Mouse (Mus musculus) layer of hippocampus, postnatal 10 days (tissue): ENCODE data around the gene Slc8a1. TPM values are rescaled to one million over a fixed set of nuclear protein-coding genes. Genes with fewer than 3 reads are reported as not detected.

Source experiments
- DNase-seq, 2 experiments: peaks; one replicate each; pipeline ENCODE4 v3.0.0; 2021; ENCODE audit warnings: low spot score in 2 of 2
- total RNA-seq, 2 experiments: library from RNA; stranded (reverse); gene quantifications; 2 replicates each; pipeline ENCODE4 v1.2.3; 2021

Slc8a1 gene
- total RNA-seq, 2 experiments from 2014 or later = 310 to 319 TPM

DNA sequence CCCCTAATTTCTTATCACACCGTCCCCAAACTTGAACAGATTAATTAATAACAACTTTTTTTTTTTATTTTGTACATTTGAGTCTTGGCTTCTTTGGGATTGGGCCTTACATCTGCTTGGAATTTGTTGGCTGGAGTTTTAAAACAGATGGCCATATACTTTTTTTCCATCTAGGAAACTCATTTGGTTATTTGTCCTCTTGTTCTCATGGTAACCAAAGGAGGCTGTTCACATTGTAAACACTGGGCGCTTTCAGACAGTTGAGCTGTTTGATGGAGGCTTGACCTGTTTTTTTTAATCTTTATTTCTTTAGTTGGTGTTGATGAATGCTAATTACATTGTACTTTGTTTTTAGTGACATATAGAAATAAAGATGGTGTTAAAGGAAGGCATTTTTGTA, 369.1 kb downstream of the Slc8a1 start:
- no peak for DNase-seq

DNA sequence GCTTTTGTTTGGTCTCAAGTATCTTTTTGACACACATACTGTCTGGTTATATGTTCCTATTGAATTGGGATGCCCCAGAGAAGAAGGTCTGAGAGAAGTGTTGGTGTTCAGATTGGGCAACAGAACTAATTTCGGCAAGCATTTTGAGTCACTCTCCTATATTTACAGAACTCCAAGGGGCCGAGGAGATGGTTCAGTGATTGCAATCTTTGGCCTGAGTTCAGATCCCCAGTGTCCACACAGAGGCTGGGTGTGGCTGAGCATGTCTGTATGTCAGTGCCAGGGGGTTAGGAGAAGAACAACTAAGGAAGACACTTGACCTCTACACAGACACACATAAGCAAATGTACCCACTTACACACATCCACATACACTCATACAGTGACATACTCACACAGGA, 369.7 kb downstream of the Slc8a1 start:
- no peak for DNase-seq

DNA sequence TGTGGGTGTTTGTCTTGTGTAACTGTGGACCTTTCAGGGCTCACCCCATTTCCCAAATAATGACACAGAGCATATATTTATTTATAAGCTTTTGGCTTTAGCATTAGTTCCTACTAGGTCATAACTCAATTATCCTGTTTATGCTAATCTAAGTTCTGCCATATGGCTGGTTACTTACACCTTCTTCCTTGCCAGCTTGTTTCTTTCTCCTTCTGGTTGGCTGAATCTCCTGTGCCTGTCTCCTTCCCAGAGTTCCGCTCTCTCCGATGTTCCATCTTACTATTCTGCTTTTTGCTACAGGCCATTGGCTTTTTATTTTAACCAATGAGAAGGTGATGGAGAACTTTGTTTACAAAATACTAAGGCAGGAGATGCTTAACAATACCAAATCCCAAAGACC, 374.8 kb downstream of the Slc8a1 start:
- DNase-seq = no peak

DNA sequence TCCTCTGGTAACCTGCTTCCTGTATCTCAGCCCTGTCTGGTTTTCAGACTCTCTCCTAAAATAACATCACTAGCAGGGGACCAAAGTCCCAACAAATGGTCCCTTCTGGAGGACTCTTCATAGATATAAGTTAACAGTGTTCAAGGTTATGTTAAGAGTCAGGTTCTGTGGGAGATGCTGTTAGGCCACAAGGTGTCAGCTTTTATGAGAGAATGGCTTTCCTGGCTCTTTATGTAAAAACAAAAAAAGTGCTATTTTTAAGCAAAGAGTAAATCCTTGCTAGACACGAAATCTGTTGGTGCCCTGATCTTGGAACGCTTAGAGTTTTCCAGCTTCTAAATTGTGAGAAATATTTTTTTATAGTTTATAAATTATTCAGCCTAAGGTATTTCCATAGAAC, 377.6 kb downstream of the Slc8a1 start:
- DNase-seq = no peak

DNA sequence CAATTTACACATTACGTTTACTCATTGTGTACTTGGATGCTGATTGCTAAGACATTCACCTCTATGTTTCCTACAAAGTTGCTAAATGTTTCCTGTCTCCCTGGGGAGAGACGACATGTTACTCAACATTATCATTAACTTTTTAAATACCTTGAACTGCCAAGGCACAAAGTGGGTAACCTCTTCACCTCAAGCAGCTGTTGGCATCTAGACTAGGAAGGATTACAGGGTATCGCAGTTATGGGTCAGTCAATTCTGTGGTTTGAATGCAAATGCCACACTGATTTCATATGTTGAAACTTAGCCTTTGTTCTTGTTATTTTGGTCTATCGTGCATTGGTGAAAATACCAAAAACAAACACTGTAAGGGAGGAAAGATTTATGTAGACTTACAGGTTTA, 378.1 kb downstream of the Slc8a1 start:
- no peak for DNase-seq

DNA sequence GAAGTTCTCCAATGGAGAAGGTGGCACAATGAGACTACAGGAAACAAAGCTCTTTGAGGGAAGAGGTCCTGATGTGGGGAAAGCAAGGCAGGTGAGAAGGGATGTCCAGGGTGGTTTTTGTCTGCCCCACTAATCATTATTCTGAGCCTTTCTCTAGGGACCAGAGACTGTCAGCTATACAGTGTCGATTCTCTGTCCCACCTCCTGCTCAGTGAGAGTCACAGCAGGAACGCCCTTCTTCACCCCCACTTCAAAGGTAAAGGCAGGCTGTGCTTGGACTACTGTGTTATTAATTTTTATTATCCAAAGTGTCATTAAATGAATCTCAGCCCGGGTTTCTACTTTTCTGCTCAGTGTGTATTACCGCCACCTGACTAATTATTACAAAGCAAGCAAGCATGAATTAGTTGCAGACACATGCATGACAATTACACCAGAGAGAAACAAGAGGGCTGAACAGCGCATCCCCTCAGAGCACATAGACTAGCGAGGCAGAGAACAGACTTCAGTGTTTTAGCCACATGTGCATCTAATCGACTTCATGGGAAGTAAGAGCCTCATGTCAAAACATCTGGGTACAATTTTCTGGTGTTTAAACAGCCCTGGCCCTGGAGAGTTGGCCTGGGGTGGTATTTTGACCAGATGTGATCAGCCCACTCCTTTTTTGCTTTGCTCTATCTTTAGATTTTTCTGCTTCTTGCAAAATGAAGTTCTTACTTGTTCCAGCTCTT, 402.0 kb downstream of the Slc8a1 start:
- no peak for DNase-seq

DNA sequence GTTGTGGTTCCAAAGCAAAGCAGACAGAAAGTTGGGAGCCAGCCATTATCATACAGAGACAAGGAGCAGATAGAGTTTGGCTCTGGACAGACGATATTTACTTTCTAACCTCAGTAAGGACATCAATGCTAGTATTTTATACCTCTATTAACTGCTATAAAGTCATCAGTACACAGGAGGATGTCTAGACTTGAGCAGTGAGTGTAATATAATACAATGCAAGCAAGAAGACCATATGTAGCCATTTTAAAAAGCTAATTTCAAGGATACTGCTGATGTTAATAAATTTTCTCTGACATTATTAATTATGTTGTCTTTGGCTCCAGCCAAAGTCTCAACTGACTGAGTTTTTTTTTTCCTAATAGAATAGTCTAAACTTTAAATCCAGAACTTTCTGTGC, 402.7 kb downstream of the Slc8a1 start:
- no peak for DNase-seq
